Mouse (Mus musculus): ENCODE results near the gene Cobl. TPM values are rescaled to one million over a fixed set of nuclear protein-coding genes. Genes with fewer than 3 reads are reported as not detected.

The Cobl gene
- polyA plus RNA-seq, 1 experiment from 2014 or later, result 14.2 TPM

DNA sequence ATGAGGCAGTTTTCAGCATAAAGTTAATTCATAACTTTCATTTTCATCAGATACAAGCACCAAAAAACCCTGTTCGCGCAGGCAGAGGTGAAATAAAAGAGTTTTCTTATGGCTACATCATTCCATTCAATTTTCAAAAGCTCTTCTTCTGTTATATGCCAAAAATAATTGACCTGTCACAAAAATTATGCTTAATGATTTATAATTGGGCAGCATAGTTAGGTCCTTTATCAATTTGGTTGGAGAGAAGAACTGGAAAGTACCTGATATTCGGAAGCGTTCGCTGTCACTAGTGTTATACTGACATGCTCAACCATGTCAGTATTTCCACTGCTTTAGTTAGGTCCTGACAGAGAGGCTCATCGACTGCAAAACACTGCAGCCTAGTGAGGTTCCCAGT is 191.0 kb downstream of the Cobl start:
- no peak for ATAC-seq (ENCODE audit: insufficient number of reproducible peaks, insufficient read depth, low FRiP score, low read depth)
- H3K4me2 ChIP-seq (replicated peaks; ENCODE audit: low read depth, low read length), result no peak overlapping the region
- H3K9ac ChIP-seq (replicated peaks; ENCODE audit: low read depth, low read length), result no peak overlapping the region
- no peak overlapping the region for H3K4me3 ChIP-seq (ENCODE audit: low read depth, low read length)
- no peaks in the 10 kb centered on the region for H3K4me1 ChIP-seq (ENCODE audit: control insufficient read depth, insufficient read depth, low read length)
- H3K36me3 ChIP-seq (ENCODE audit: control insufficient read depth, insufficient read depth, low read length), result no peaks in the 10 kb centered on the region
- H3K27ac ChIP-seq (ENCODE audit: low read length), result no peak overlapping the region
- 78% methylated on average over 6 of the region's 6 CpGs for WGBS
- no peaks in the 10 kb centered on the region for H3K27me3 ChIP-seq (ENCODE audit: control insufficient read depth, insufficient read depth, low read length)
- H3K9me3 ChIP-seq (ENCODE audit: control insufficient read depth, low read depth, low read length), result no peaks in the 10 kb centered on the region

DNA sequence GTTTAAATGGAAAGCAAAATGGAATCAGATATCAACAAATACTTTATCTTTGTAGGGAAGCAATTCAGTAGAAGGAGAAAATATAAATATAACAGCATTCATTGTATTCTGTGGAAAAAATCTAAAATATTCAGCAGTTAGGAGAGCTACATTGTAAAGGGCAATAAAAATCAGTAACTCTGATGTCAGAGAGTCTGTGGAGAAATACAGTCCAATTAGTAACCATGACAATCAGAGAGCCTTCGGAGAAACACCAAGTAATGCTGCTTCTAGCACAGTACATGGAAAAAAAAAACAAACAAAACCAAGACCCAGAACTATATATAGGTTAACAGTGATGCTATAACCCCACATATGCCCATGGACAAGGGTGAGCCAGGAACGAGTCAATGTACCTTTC is 206.3 kb downstream of the Cobl start:
- H3K9ac ChIP-seq (replicated peaks; ENCODE audit: low read depth, low read length), result no peak overlapping the region
- no peak overlapping the region for H3K4me2 ChIP-seq (replicated peaks; ENCODE audit: low read depth, low read length)
- no peaks in the 10 kb centered on the region for H3K27me3 ChIP-seq (ENCODE audit: control insufficient read depth, insufficient read depth, low read length)
- H3K36me3 ChIP-seq (ENCODE audit: control insufficient read depth, insufficient read depth, low read length), result no peaks in the 10 kb centered on the region
- no peaks in the 10 kb centered on the region for H3K4me1 ChIP-seq (ENCODE audit: control insufficient read depth, insufficient read depth, low read length)
- no peaks in the 10 kb centered on the region for H3K9me3 ChIP-seq (ENCODE audit: control insufficient read depth, low read depth, low read length)
- no peak for ATAC-seq (ENCODE audit: insufficient number of reproducible peaks, insufficient read depth, low FRiP score, low read depth)
- WGBS, result 74% methylated on average over 2 of the region's 2 CpGs
- H3K4me3 ChIP-seq (ENCODE audit: low read depth, low read length), result no peak overlapping the region
- no peak overlapping the region for H3K27ac ChIP-seq (ENCODE audit: low read length)

GRCm38 (mm10) chr11:12257324-12258118 is 207.2 kb downstream of the Cobl start:
- 91% methylated on average over 5 of the region's 5 CpGs for whole genome bisulfite sequencing
- no peaks in the 10 kb centered on the region for H3K27me3 ChIP-seq (ENCODE audit: control insufficient read depth, insufficient read depth, low read length)
- H3K9ac ChIP-seq (replicated peaks; ENCODE audit: low read depth, low read length), result no peak overlapping the region
- no peak overlapping the region for H3K4me2 ChIP-seq (replicated peaks; ENCODE audit: low read depth, low read length)
- no peaks in the 10 kb centered on the region for H3K4me1 ChIP-seq (ENCODE audit: control insufficient read depth, insufficient read depth, low read length)
- no peak for ATAC-seq (ENCODE audit: insufficient number of reproducible peaks, insufficient read depth, low FRiP score, low read depth)
- H3K27ac ChIP-seq (ENCODE audit: low read length), result no peak overlapping the region
- no peak overlapping the region for H3K4me3 ChIP-seq (ENCODE audit: low read depth, low read length)
- H3K36me3 ChIP-seq (ENCODE audit: control insufficient read depth, insufficient read depth, low read length), result no peaks in the 10 kb centered on the region
- no peaks in the 10 kb centered on the region for H3K9me3 ChIP-seq (ENCODE audit: control insufficient read depth, low read depth, low read length)

DNA sequence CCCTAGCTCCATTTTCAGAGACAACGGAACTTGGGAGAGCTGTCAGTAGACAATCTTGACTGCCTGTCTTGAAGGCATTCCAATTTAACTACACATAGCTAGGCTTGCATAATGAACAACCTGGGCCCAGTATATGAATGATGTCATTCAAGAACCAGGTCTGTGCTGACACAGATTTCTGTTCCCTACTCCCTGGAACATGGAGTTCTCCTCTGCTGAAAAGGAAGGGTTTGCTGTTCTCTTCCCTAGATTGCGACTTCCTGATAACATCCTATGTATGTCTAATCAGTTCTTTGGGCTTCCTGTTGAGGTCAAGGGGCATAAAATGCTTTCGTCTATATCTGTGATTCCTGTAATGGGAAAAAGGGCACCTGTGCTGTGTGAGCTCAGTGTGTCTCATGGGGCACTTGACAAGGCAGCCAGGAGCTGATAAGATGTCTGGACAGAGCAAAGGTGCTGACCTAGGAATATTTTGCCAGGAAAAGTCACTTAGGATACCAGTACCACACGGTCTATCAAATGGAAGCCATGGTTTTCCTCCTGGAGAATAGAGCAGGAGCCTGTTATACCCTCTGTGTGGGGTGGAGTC is 219.3 kb downstream of the Cobl start:
- H3K27ac ChIP-seq (ENCODE audit: low read length), result no peak overlapping the region
- no peak for ATAC-seq (ENCODE audit: insufficient number of reproducible peaks, insufficient read depth, low FRiP score, low read depth)
- 58% methylated on average over 4 of the region's 4 CpGs for WGBS

DNA sequence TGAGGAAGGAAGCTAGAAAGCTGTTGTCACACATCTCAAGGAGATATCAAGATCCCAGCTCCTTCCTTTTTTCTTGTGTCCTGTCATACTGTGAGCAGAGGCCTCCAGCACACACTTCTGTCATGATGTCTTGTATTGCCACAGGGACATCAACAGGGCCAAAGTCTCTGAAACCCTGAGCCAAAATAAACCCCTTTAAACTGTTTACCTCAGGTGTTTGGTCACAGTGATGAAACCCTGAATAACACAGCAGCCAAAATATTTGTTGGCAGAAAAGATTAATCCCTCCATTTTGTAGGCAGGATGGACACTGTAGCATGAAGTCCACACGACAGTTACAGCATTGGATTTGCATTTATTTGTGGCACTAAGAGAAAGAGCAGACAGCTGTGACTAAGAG is 228.4 kb downstream of the Cobl start:
- Histone ChIP-seq H3K4me2 (replicated peaks; ENCODE audit: low read depth, low read length) (no peak overlapping the region), H3K27ac (ENCODE audit: low read length) (no peak overlapping the region), H3K9ac (replicated peaks; ENCODE audit: low read depth, low read length) (no peak overlapping the region), H3K36me3 (ENCODE audit: control insufficient read depth, insufficient read depth, low read length) (no peaks in the 10 kb centered on the region), H3K4me3 (ENCODE audit: low read depth, low read length) (no peak overlapping the region), H3K4me1 (ENCODE audit: control insufficient read depth, insufficient read depth, low read length) (no peaks in the 10 kb centered on the region), H3K27me3 (ENCODE audit: control insufficient read depth, insufficient read depth, low read length) (no peaks in the 10 kb centered on the region), H3K9me3 (ENCODE audit: control insufficient read depth, low read depth, low read length) (no peaks in the 10 kb centered on the region)
- 77% methylated on average over 1 of the region's 1 CpGs for WGBS
- ATAC-seq (ENCODE audit: insufficient number of reproducible peaks, insufficient read depth, low FRiP score, low read depth), result no peak

More for the DNA sequence above, 219.3 kb downstream of the Cobl start:
- Histone ChIP-seq H3K27me3 (ENCODE audit: control insufficient read depth, insufficient read depth, low read length) (no peaks in the 10 kb centered on the region), H3K4me1 (ENCODE audit: control insufficient read depth, insufficient read depth, low read length) (no peaks in the 10 kb centered on the region), H3K9ac (replicated peaks; ENCODE audit: low read depth, low read length) (no peak overlapping the region), H3K4me2 (replicated peaks; ENCODE audit: low read depth, low read length) (no peak overlapping the region), H3K4me3 (ENCODE audit: low read depth, low read length) (no peak overlapping the region), H3K9me3 (ENCODE audit: control insufficient read depth, low read depth, low read length) (no peaks in the 10 kb centered on the region), H3K36me3 (ENCODE audit: control insufficient read depth, insufficient read depth, low read length) (no peaks in the 10 kb centered on the region)

DNA sequence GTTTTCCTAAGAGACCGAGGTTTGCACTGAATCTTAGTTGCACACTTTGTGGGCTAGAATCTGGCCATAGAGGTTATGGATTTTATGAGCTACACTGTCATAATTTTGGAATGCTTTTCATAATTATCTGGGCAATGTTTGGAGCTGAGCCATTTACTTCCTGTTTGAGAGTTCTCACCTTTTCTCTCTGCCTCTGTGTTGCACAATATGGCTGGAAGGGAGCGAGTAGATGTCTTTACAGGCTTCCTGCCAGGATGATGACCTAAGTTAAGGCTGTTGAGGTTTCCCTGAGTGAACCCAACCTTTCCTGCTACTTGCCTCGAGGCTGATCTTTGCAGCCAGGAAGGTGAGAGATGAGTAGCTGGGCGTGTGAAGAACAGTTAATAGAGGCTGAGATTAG is 229.9 kb downstream of the Cobl start:
- no peak overlapping the region for H3K4me3 ChIP-seq (ENCODE audit: low read depth, low read length)
- H3K27ac ChIP-seq (ENCODE audit: low read length), result no peak overlapping the region
- H3K9ac ChIP-seq (replicated peaks; ENCODE audit: low read depth, low read length), result no peak overlapping the region
- no peaks in the 10 kb centered on the region for H3K9me3 ChIP-seq (ENCODE audit: control insufficient read depth, low read depth, low read length)
- H3K36me3 ChIP-seq (ENCODE audit: control insufficient read depth, insufficient read depth, low read length), result no peaks in the 10 kb centered on the region
- ATAC-seq (ENCODE audit: insufficient number of reproducible peaks, insufficient read depth, low FRiP score, low read depth), result no peak
- H3K27me3 ChIP-seq (ENCODE audit: control insufficient read depth, insufficient read depth, low read length), result no peaks in the 10 kb centered on the region
- H3K4me2 ChIP-seq (replicated peaks; ENCODE audit: low read depth, low read length), result no peak overlapping the region
- WGBS, result 72% methylated on average over 4 of the region's 4 CpGs
- no peaks in the 10 kb centered on the region for H3K4me1 ChIP-seq (ENCODE audit: control insufficient read depth, insufficient read depth, low read length)

- Histone ChIP-seq H3K27me3 (ENCODE audit: control insufficient read depth, insufficient read depth, low read length) (no peaks in the 10 kb centered on the region), H3K4me2 (replicated peaks; ENCODE audit: low read depth, low read length) (no peak overlapping the region), H3K9ac (replicated peaks; ENCODE audit: low read depth, low read length) (no peak overlapping the region), H3K9me3 (ENCODE audit: control insufficient read depth, low read depth, low read length) (no peaks in the 10 kb centered on the region), H3K27ac (ENCODE audit: low read length) (no peak overlapping the region), H3K36me3 (ENCODE audit: control insufficient read depth, insufficient read depth, low read length) (no peaks in the 10 kb centered on the region), H3K4me3 (ENCODE audit: low read depth, low read length) (no peak overlapping the region), H3K4me1 (ENCODE audit: control insufficient read depth, insufficient read depth, low read length) (no peaks in the 10 kb centered on the region)
- 100% methylated on average over 1 of the region's 1 CpGs for WGBS
- ATAC-seq (ENCODE audit: insufficient number of reproducible peaks, insufficient read depth, low FRiP score, low read depth), result no peak
These were observed 230.6 kb downstream of the Cobl start for GRCm38 (mm10) chr11:12234126-12234525.

- Histone ChIP-seq H3K36me3 (ENCODE audit: control insufficient read depth, insufficient read depth, low read length) (no peaks in the 10 kb centered on the region), H3K4me2 (replicated peaks; ENCODE audit: low read depth, low read length) (no peak overlapping the region), H3K4me1 (ENCODE audit: control insufficient read depth, insufficient read depth, low read length) (no peaks in the 10 kb centered on the region), H3K27me3 (ENCODE audit: control insufficient read depth, insufficient read depth, low read length) (no peaks in the 10 kb centered on the region), H3K4me3 (ENCODE audit: low read depth, low read length) (no peak overlapping the region), H3K9me3 (ENCODE audit: control insufficient read depth, low read depth, low read length) (no peaks in the 10 kb centered on the region), H3K27ac (ENCODE audit: low read length) (no peak overlapping the region), H3K9ac (replicated peaks; ENCODE audit: low read depth, low read length) (no peak overlapping the region)
- 69% methylated on average over 3 of the region's 3 CpGs for WGBS
- ATAC-seq (ENCODE audit: insufficient number of reproducible peaks, insufficient read depth, low FRiP score, low read depth), result no peak
These were observed 232.0 kb downstream of the Cobl start for GRCm38 (mm10) chr11:12232743-12233125.

Data from stomach, embryonic 14.5 days (tissue).